Mouse (Mus musculus): ENCODE data around the gene Lcp1. TPM values are rescaled to one million over a fixed set of nuclear protein-coding genes. Genes with fewer than 3 reads are reported as not detected.

Gene Lcp1
- total RNA-seq, 4 experiments from 2014 or later: 6.6 to 15.3 (median 9.3) TPM

DNA sequence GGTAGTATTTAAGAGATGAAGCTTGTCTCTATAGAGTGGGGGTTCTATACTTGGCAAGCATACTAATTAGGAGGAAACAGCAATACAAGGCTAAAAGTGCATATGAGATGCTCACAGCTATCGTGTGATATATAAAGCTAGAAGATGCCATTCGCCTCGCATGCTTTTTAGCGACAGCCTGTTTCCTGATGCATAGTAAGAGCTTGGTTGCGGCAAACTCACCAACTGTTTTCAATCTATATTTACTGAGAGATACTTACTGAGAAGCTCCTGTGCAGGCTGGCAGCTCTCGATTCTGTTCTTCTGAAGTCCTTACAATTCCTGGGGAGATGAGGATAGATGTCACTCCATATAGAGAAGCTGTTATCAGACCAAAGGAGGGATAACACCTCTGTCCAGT lies 148.8 kb downstream of the Lcp1 start:
- DNase-seq (ENCODE audit: low spot score in 2 of 2): peak in 1 of 2 experiments; percentile 7

DNA sequence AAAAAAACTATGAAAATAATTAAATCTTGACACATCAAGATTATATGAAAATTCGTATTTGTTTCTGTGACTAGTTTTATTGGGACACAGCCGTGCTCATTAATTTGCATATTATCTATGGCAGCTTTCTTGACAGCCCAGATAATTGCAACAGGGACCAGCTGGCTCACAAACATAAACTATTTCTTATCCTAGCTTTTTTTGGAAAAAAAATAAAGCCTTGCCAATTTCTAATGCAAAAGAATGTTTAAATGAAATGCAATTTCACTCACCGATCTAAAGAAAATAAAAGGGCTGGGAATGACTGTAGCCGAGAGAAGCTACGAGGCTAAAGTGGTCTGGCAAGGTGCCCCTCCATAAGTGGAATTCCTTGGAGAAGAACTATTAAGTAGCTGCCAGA lies 149.5 kb downstream of the Lcp1 start:
- no peak for DNase-seq (ENCODE audit: low spot score in 2 of 2)

Small RNA genes within 50 kb of the gene (microRNA-seq; reads per million reads assigned to microRNA genes)
- 0 reads per million in 2 experiments for gene Gm44482

Other genes with a start within 250 kb of the Lcp1 start
- 10 to 100 TPM; 13.6 to 26.9 (median 19.1) TPM for gene Lrch1, start 183.2 kb upstream of the Lcp1 start, total RNA-seq (2022)
- 1 to 10 TPM; 1.2 to 3.1 (median 2.0) TPM for gene Rubcnl, start 115.1 kb upstream of the Lcp1 start, total RNA-seq (2022)
- gene Lrrc63, start 220 bp upstream of the Lcp1 start, total RNA-seq (2022): not detected
- not detected for gene Cpb2, start 111.2 kb downstream of the Lcp1 start, total RNA-seq (2022)
- 10 to 100 TPM; 46.5 to 55.6 (median 49.7) TPM for gene Zc3h13, start 153.3 kb downstream of the Lcp1 start, total RNA-seq (2022)

Data from left cerebral cortex, adult 8-10 months (tissue).